Mouse (Mus musculus) left cerebral cortex, adult 2 months (tissue): Measurements from ENCODE around the gene Prdm11. TPM values are rescaled to one million over a fixed set of nuclear protein-coding genes. Genes with fewer than 3 reads are reported as not detected.
A peak's percentile ranks its signal among the peaks of the same experiment; 100 is the strongest.

ENCODE experiments used
- DNase-seq, 2 experiments: peaks; one replicate each; pipeline ENCODE4 v3.0.0; 2021 to 2022; ENCODE audit warnings: low spot score in 2 of 2, mixed read lengths in 1 of 2; ENCODE audit errors: extremely low spot score in 1 of 2
- H3K27ac ChIP-seq: fragments of 200-600 bp; 2 replicates; pipeline ENCODE4 v1.8.1; 2022
- H3K4me3 ChIP-seq: fragments of 200-600 bp; 2 replicates; pipeline ENCODE4 v1.8.1; 2022
- CTCF ChIP-seq: fragments of 200-600 bp; IDR thresholded peaks from 2 replicates; pipeline ENCODE4 v1.8.1; 2022; ENCODE audit warnings: antibody characterized with exemption, mild to moderate bottlenecking, moderate library complexity
- intact Hi-C: fragments of 180-260 bp; cut with DNase I; formaldehyde crosslinking; loops from one replicate; pipeline ENCODE4 v1.15.1; 2025
- total RNA-seq, 2 experiments: library from RNA; stranded (reverse); gene quantifications; 2 replicates each; pipeline ENCODE4 v1.2.3; 2021

Prdm11 gene
- total RNA-seq, 2 experiments from 2014 or later, result 24.7 to 24.8 TPM

- Histone ChIP-seq H3K27ac (no peak overlapping the region), H3K4me3 (no peak overlapping the region)
- intact Hi-C loops, result no loop called here
- DNase-seq, result no peak
- TF ChIP-seq CTCF, result no peak
Measured at GRCm38 (mm10) chr2:93041470-93041869, 4.5 kb downstream of the Prdm11 start.

GRCm38 (mm10) chr2:93040841-93041240 is 5.1 kb downstream of the Prdm11 start:
- intact Hi-C loops, result no loop called here
- Histone ChIP-seq H3K27ac (no peak overlapping the region), H3K4me3 (no peak overlapping the region)
- no peak for DNase-seq
- no peak for TF ChIP-seq CTCF

- no peak for TF ChIP-seq CTCF
- intact Hi-C loops, result no loop called here
- Histone ChIP-seq H3K27ac (no peak overlapping the region), H3K4me3 (no peak overlapping the region)
- no peak for DNase-seq
Measured at GRCm38 (mm10) chr2:93039706-93040105, 6.3 kb downstream of the Prdm11 start.

- H3K27ac ChIP-seq, result no peak overlapping the region
- intact Hi-C loops, result no loop called here
- no peak overlapping the region for H3K4me3 ChIP-seq
- DNase-seq, result no peak
- TF ChIP-seq CTCF, result no peak
Measured at GRCm38 (mm10) chr2:93039043-93039442, 6.9 kb downstream of the Prdm11 start.

GRCm38 (mm10) chr2:93035631-93036030 is 10.3 kb downstream of the Prdm11 start:
- DNase-seq, result no peak
- no peak for TF ChIP-seq CTCF
- Histone ChIP-seq H3K27ac (no peak overlapping the region), H3K4me3 (no peak overlapping the region)
- intact Hi-C loops, result no loop called here

- DNase-seq, result no peak
- H3K27ac ChIP-seq, result no peak overlapping the region
- intact Hi-C loops, result no loop called here
Measured at GRCm38 (mm10) chr2:93032651-93033050, 13.3 kb downstream of the Prdm11 start.

GRCm38 (mm10) chr2:93032049-93032448 is 13.9 kb downstream of the Prdm11 start:
- intact Hi-C loops, result no loop called here
- no peak overlapping the region for H3K4me3 ChIP-seq
- TF ChIP-seq CTCF, result no peak
- no peak for DNase-seq
- no peak overlapping the region for H3K27ac ChIP-seq

More at GRCm38 (mm10) chr2:93032651-93033050, 13.3 kb downstream of the Prdm11 start:
- no peak for TF ChIP-seq CTCF
- no peak overlapping the region for H3K4me3 ChIP-seq

GRCm38 (mm10) chr2:93031021-93031420 is 14.9 kb downstream of the Prdm11 start:
- intact Hi-C loops, result no loop called here
- H3K27ac ChIP-seq, result no peak overlapping the region

GRCm38 (mm10) chr2:93030101-93030500 is 15.9 kb downstream of the Prdm11 start:
- no peak for TF ChIP-seq CTCF
- H3K4me3 ChIP-seq, result no peak overlapping the region
- intact Hi-C loops, result no loop called here
- no peak overlapping the region for H3K27ac ChIP-seq
- no peak for DNase-seq

More at GRCm38 (mm10) chr2:93031021-93031420, 14.9 kb downstream of the Prdm11 start:
- H3K4me3 ChIP-seq, result no peak overlapping the region
- no peak for TF ChIP-seq CTCF
- no peak for DNase-seq

GRCm38 (mm10) chr2:93029267-93030060 is 16.5 kb downstream of the Prdm11 start:
- intact Hi-C loops, result no loop called here
- no peak; the same call in none of the 2 replicates for TF ChIP-seq CTCF
- Histone ChIP-seq H3K4me3 (no peak overlapping the region), H3K27ac (no peak overlapping the region)
- DNase-seq, result peak in 1 of 2 experiments; percentile 33

GRCm38 (mm10) chr2:93028865-93029264 is 17.1 kb downstream of the Prdm11 start:
- no peak overlapping the region for H3K27ac ChIP-seq
- TF ChIP-seq CTCF, result no peak; the same call in 1 of the 2 replicates
- intact Hi-C loops, result no loop called here

GRCm38 (mm10) chr2:93027713-93028112 is 18.3 kb downstream of the Prdm11 start:
- no peak for DNase-seq
- Histone ChIP-seq H3K27ac (no peak overlapping the region), H3K4me3 (no peak overlapping the region)
- TF ChIP-seq CTCF, result no peak
- intact Hi-C loops, result no loop called here

More at GRCm38 (mm10) chr2:93028865-93029264, 17.1 kb downstream of the Prdm11 start:
- H3K4me3 ChIP-seq, result no peak overlapping the region
- no peak for DNase-seq

- intact Hi-C loops, result no loop called here
Measured at GRCm38 (mm10) chr2:93024431-93024830, 21.5 kb downstream of the Prdm11 start.

More at GRCm38 (mm10) chr2:93024431-93024830, 21.5 kb downstream of the Prdm11 start:
- no peak overlapping the region for H3K4me3 ChIP-seq
- H3K27ac ChIP-seq, result no peak overlapping the region
- no peak for DNase-seq
- TF ChIP-seq CTCF, result no peak
